Mouse (Mus musculus) liver, postnatal 0 days (tissue): ENCODE measurements around the gene Tctex1d4. TPM values are rescaled to one million over a fixed set of nuclear protein-coding genes. Genes with fewer than 3 reads are reported as not detected.

ENCODE experiments used
- ATAC-seq: fragments of 200-750 bp; cut with Nextera tagmentation; 2 replicates; pipeline ENCODE4 v1.8.0; 2017; ENCODE audit warnings: mild to moderate bottlenecking, moderate library complexity
- DNase-seq: peaks from one replicate; pipeline ENCODE4 v3.0.0-alpha.2; 2016
- H3K27ac ChIP-seq: fragments of 300-500 bp; sonication (generic); 2 replicates; pipeline ENCODE4 v1.5.1; 2014; ENCODE audit warnings: antibody characterized with exemption, moderate library complexity, mild to moderate bottlenecking, low read depth
- H3K27me3 ChIP-seq: fragments of 300-500 bp; sonication (generic); 2 replicates; pipeline ENCODE4 v1.6.1; 2014; ENCODE audit warnings: low read length, control low read depth, mixed read lengths; ENCODE audit not compliant: insufficient read depth
- H3K36me3 ChIP-seq: fragments of 300-500 bp; sonication (generic); replicated peaks from 2 replicates; pipeline ENCODE4 v1.6.1; 2014; ENCODE audit warnings: mild to moderate bottlenecking, control low read depth, low read length, moderate library complexity, mixed read lengths; ENCODE audit not compliant: insufficient read depth
- H3K4me1 ChIP-seq: fragments of 300-500 bp; sonication (generic); 2 replicates; pipeline ENCODE4 v1.6.1; 2014; ENCODE audit warnings: antibody characterized with exemption, mild to moderate bottlenecking, control low read depth; ENCODE audit not compliant: insufficient read depth
- H3K4me2 ChIP-seq: fragments of 300-500 bp; sonication (generic); 2 replicates; pipeline ENCODE4 v1.6.1; 2014; ENCODE audit warnings: low read depth, mild to moderate bottlenecking, low read length, moderate library complexity, mixed read lengths
- H3K4me3 ChIP-seq: fragments of 300-500 bp; sonication (generic); 2 replicates; pipeline ENCODE4 v1.5.1; 2014; ENCODE audit warnings: low read depth, low read length
- H3K9ac ChIP-seq: fragments of 300-500 bp; sonication (generic); replicated peaks from 2 replicates; pipeline ENCODE4 v1.6.1; 2014; ENCODE audit warnings: mild to moderate bottlenecking, moderate library complexity
- H3K9me3 ChIP-seq: fragments of 300-500 bp; sonication (generic); 2 replicates; pipeline ENCODE4 v1.6.1; 2016; ENCODE audit warnings: mild to moderate bottlenecking, control low read depth, low read length, mixed read lengths
- CTCF ChIP-seq: sonication (generic); IDR thresholded peaks from 2 replicates; pipeline ENCODE4 v1.5.1; 2016; ENCODE audit warnings: antibody characterized with exemption, low read depth
- EP300 ChIP-seq: IDR thresholded peaks from 2 replicates; pipeline ENCODE4 v1.6.1; 2016; ENCODE audit warnings: antibody characterized with exemption, low read depth, mild to moderate bottlenecking
- WGBS: fragments of 180-500 bp; shearing (Covaris S2); extraction: QIAGEN DNeasy Blood & Tissue Kit; methylation state at CpG from one replicate; pipeline ENCODE4 v1.1.7; 2014; ENCODE audit not compliant: insufficient replicate concordance; 5-methylcytosine and 5-hydroxymethylcytosine counted together
- polyA plus RNA-seq: library from polyadenylated mRNA; unstranded; fragments of >200 nt; fragmentation: Nextera tagmentation; extraction: Ambion mirVana; gene quantifications from 2 replicates; pipeline ENCODE4 v1.2.1, GENCODE M21; 2015

Gene Tctex1d4
- polyA plus RNA-seq, 1 experiment from 2014 or later = not detected

DNA sequence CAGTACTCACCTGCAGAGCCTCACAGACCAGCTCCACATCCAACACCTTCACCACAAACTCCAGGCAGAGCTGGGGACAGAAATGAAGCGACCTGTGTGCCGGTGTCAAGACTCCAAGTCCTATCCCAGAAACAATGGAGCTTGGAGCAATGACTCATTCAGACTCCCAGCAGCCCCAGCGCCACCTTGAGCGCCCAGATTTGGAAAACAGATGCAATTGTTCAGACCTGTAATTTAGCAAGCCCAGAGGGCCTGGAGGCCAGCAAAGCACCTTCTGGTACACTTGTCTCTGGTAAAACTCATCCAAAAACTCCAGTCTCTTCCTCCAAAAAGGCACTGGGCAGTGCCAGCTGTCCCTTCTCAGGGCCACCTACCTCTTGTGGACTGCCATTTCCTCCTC, 4.4 kb upstream of the Tctex1d4 start:
- no peak for TF ChIP-seq EP300
- TF ChIP-seq CTCF = no peak
- Histone ChIP-seq H3K9me3 (no peaks in the 10 kb centered on the region), H3K9ac (no peak overlapping the region), H3K27ac (no peak overlapping the region), H3K4me1 (peaks cover 42% of the 10 kb centered on the region), H3K4me3 (no peak overlapping the region), H3K4me2 (no peak overlapping the region), H3K36me3 (no peaks in the 10 kb centered on the region), H3K27me3 (no peaks in the 10 kb centered on the region)
- no peak for DNase-seq
- ATAC-seq = no peak
- 76% methylated on average over 4 of the region's 4 CpGs for WGBS

DNA sequence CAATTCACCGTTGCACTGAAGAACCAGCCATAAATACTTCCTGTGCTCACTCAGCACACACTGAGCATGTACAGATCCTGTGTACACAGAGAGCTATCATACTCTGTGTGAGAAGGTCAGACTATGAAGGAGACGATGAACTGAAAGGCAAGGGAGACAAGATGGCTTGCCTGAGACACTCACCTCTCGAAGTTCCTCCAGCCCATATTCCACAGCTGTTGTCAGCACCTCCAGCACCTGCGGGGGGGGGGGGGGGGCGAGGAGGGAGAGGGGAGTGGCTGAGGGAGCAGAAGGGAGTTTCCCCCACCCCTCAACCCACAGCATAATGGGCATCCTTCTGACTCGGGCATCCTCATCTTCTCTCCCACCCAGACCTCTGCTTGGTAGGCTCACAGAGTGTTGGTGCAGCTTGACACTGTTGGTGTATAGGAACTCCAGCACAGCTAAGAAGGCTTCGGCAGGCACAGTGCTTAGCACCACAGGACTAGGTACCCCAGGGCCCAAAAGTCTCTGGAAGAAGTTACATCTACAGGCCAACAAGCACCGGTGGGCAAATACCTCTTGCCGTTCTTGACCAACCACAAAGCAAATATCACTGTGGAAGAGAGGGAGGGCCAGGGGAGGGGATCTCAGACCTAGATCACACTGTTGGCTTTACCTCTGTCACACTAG, 2.9 kb upstream of the Tctex1d4 start:
- Histone ChIP-seq H3K27ac (peak overlapping the region; percentile 89; the same call in 1 of the 2 replicates), H3K9ac (no peak overlapping the region), H3K9me3 (no peaks in the 10 kb centered on the region)

DNA sequence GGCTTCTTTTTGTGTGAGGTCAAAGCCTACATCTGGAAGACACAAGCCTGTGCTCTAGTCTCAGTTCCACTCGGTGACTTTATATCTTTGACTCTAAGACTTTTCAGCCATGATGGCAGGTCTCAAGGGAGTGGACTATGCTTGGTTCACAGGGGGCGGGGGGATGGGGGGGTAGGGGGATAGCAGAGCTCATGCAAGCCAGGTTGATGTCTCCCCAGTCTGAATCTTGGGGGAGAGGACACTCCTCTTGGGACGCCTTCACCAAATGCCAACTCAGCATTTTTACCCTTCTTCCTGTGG, 2.4 kb upstream of the Tctex1d4 start:
- 51% methylated on average over 3 of the region's 3 CpGs for WGBS
- Histone ChIP-seq H3K27me3 (no peaks in the 10 kb centered on the region), H3K27ac (peak overlapping the region; percentile 89), H3K36me3 (peaks cover 14% of the 10 kb centered on the region), H3K4me2 (peak overlapping the region; percentile 47), H3K9ac (no peak overlapping the region), H3K4me3 (no peak overlapping the region), H3K4me1 (peaks cover 45% of the 10 kb centered on the region), H3K9me3 (no peaks in the 10 kb centered on the region)
- no peak for TF ChIP-seq EP300
- no peak for TF ChIP-seq CTCF
- DNase-seq (no peak), ATAC-seq (no peak)

More for the DNA sequence above, 2.9 kb upstream of the Tctex1d4 start:
- Histone ChIP-seq H3K4me3 (no peak overlapping the region), H3K4me1 (peaks cover 45% of the 10 kb centered on the region), H3K4me2 (peak overlapping the region; percentile 47; the same call in 1 of the 2 replicates), H3K36me3 (peaks cover 9% of the 10 kb centered on the region), H3K27me3 (no peaks in the 10 kb centered on the region)
- DNase-seq (no peak), ATAC-seq (no peak)
- 59% methylated on average over 7 of the region's 9 CpGs for WGBS
- TF ChIP-seq CTCF (no peak), EP300 (no peak)

DNA sequence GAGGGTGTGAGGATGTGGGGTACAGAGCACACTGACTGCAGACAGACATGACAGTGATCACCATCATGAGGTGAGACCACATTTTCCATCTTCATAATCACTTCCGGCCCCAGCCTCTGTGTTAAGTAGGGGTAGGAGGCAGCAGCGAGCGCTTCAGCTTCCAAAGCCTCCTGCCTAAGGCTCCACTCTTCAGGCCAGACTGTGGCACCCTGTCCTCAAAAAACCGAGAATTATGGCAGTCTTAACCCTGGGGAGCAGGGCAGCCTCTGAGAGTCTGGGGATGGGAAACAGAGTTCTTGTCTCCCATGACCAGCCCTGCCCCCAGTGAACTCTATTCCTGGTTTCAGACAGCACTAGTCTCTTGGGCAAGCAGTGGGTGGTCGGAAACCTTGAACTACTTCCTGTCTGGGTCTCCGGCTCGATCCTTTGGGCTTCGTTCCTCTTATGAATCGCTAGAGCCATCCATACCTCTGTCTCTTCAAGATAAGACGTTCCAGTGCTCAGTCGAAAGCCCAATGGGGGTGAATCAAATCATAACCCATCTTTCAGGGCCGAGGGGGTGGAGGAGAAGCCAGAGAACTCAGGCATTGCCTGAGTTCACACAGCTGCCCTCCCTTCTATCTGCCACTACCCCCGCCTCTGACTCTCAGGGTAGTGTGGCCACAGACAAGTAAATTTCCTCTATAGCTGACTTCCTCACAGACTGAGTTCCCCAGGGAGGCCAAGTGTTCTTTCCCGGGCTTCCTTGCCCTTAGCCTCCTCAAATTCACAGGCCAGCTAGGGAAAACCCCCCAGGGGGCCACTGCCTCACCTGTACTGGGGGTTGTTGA, 1.9 kb upstream of the Tctex1d4 start:
- Histone ChIP-seq H3K9ac (0 out of 2 replicates have a peak overlapping the region, but pooled peaks have one; percentile 24), H3K4me3 (0 out of 2 replicates have a peak overlapping the region, but pooled peaks have one; percentile 9), H3K4me1 (peaks cover 43% of the 10 kb centered on the region), H3K4me2 (peak overlapping the region; percentile 47), H3K36me3 (peaks cover 16% of the 10 kb centered on the region), H3K9me3 (no peaks in the 10 kb centered on the region), H3K27me3 (no peaks in the 10 kb centered on the region), H3K27ac (peak overlapping the region; percentile 89)
- peak; percentile 62 for DNase-seq
- 23% methylated on average over 14 of the region's 14 CpGs for WGBS
- TF ChIP-seq EP300 = no peak; the same call in 1 of the 2 replicates
- TF ChIP-seq CTCF = 0 out of 2 replicates have a peak, but pooled peaks have one; percentile 5
- ATAC-seq = no peak

DNA sequence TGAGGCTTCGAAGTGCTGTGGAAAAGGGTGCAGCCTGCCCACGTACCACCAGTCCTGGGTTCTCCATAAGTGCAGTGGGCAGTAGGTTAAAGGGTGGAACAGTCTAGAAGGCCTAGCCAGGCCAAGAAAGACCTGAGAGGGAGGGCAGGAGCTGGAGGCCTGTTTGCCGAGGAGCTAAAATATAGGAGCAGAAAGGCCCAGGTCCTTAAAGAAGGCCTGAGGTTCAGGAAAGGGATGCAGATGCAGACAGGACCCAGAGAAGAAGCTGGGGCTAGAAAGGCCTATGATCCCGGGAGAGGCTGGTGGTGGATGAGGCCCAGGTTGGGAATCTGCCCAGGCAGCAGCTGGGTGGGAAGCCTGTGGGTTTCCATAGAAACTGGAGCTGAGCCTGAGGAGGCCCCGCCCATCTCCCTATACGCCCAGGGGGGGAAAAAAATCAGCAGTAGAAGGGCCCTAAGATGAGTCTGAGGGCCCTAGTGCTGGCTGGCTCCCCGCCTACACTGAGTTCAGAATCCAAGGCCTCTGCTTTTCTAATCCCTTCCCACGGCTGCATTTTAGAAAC, 1.2 kb upstream of the Tctex1d4 start, which contains the start of gene Btbd19:
TSS of gene Btbd19 (minus strand) at position 378 of the 562 bp plus-strand sequence.
- peaks cover 19% of the 10 kb centered on the region for H3K36me3 ChIP-seq
- 0 out of 2 replicates have a peak within 1 kb of the TSS, but pooled peaks have one; percentile 24 for H3K9ac ChIP-seq
- H3K27me3 ChIP-seq = no peaks in the 10 kb centered on the region
- DNase-seq (peak; percentile 41), ATAC-seq (peak; percentile 5; the same call in 1 of the 2 replicates)
- WGBS = 36% methylated on average over 8 of the region's 8 CpGs
- 0 out of 2 replicates have a peak within 1 kb of the TSS, but pooled peaks have one; percentile 9 for H3K4me3 ChIP-seq
- peak within 1 kb of the TSS; percentile 89 for H3K27ac ChIP-seq
- H3K4me1 ChIP-seq = peaks cover 40% of the 10 kb centered on the region
- TF ChIP-seq EP300 = no peak
- no peak for TF ChIP-seq CTCF
- H3K9me3 ChIP-seq = no peaks in the 10 kb centered on the region
- H3K4me2 ChIP-seq = peak within 1 kb of the TSS; percentile 47
